Mouse (Mus musculus): ENCODE data around the gene Calcoco1. TPM values are rescaled to one million over a fixed set of nuclear protein-coding genes. Genes with fewer than 3 reads are reported as not detected.
A peak's percentile ranks its signal among the peaks of the same experiment; 100 is the strongest.

Calcoco1 gene
- polyA plus RNA-seq, 3 experiments from 2014 or later = 22.0 to 43.9 (median 37.8) TPM

DNA sequence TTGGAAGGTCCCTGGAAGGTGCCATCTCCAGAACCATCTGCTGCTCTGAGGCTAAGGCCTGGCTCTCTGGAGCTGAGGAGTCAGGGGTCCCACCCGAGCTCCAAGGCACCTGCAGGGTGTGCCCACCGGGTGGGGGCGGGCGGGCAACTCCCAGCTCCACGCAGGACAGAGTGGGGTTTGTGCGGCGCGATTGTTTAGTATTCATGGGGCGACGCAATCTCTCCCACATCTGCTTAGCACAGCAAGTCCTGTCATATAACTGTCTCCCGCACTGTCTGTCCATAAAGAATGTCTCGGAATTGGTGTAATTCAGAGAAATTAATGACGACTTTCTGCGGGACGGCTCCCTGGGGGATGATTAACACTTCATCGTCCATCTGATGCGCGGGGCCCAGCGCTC lies 15.1 kb upstream of the Calcoco1 start:
- ATAC-seq = no peak

DNA sequence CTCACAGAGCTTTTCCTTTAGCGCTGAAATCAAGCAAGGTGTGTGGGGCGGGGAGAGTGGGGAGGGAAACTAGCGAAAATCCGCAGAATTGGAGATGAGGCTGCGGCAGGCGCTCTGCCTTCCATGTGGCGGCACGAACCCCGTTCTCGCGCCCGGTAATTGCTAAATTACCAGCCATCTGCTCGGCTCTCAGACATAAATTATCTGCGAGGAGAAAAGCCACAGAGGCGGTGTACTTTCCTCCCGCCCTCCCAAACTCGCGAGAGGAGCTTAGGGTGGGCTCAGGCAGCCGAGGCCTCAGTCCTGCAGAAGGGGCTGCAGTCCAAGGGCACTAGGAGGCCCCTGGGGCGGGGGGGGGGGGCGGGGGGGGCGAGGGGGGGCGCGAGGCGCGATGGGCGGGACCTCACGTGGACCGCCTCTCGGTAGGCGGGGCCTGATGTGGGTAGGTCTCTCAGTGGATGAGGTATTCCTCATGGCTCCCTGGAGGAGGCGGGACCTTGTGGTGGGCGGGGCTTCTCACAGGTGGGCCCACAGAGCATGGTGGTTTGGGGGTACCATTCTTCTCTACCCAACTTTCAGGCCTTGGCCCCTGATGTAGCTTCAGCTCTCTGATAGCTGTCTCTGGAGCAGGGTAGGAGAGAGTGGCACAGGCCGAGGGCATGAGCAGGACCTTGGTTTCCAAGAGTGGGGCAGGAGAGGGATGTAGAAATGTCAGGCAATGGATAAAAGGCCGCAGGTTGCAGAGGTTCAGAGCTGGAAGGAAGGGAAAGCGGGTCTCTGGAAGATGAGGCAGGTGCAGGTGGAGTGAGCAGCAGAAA lies 14.4 kb upstream of the Calcoco1 start:
- ATAC-seq = no peak

DNA sequence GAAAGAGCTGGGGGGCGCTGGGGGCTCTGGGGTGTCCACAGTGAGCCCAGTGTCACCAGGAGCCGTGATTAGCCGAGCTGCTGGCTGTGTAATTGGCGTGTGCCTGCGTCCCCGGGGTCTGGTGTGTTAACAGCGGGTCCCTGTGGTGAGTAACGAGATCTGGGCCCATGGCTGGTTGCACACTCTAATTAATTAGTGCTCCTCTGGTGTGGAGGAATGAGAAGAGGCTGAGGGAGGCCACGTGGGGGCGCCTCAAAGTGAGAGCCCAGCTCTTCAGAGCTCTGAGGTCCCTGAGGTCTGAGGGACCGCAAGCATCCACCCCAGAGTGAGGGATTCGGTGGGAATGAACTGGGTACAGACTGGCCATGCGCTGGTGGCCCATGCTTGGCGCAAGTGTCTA lies 13.1 kb upstream of the Calcoco1 start:
- ATAC-seq = no peak

- no peak for ATAC-seq
Measured at GRCm38 (mm10) chr15:102733759-102734531, 12.0 kb upstream of the Calcoco1 start.

DNA sequence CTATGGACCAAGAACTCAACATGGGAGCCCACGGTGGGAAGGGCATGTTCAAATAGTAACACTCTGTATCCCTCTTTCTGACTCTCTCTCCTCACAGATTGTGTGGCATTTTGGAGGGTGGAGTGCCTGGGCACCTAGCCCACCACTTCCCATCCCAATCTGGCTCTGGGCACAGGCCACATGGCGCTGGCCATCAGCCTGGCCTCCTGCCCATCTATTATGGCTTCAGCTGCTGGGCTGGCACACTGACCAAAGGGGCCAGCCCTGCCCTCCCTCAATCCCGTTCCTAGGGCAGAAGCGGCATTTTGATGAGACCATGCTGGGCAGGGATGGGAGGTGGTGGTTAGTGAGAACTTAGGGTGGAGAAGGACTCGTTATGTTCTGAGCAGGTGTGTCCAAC lies 11.3 kb upstream of the Calcoco1 start:
- ATAC-seq = no peak

GRCm38 (mm10) chr15:102732406-102732805 lies 10.4 kb upstream of the Calcoco1 start:
- ATAC-seq = no peak

- no peak for ATAC-seq
Measured at GRCm38 (mm10) chr15:102727951-102728350, 6.0 kb upstream of the Calcoco1 start.

DNA sequence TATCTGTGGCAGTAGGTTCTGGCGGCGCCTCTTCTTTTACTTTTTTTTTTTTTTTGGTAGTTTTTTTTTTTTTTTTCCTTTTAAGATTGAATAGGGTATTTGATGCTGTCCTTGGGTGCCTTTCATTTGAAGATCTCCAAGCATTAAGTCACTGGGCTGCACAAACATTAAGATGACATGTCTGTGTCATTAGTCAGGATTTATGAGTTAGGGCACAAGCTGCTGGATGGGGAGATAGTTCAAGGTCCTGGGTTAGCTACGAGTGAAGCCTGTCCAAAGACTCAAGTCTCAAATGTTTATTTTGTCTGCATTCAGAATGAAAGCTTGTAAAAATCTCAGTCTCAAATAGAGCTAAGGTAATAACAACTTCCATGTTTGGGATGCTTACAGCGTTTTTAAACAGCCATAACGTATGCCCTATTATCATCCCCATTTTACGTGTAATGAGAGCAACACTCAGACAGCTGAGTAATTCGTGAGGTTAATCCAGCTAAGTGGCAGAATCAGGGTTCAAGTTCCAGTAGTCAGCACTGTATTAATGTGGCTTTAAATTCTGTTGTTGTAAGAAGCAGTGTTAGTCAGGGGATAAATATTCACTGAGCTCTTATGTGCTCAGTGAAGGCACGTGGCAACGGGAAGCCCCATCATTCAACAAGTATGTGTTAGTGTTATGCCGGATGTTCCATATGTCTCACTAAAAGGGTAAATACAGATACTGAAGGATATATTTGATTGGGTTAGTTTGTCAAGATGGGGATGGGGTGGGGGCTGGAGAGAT lies 1.6 kb upstream of the Calcoco1 start:
- no peak for ATAC-seq

- no peak for ATAC-seq
Measured at GRCm38 (mm10) chr15:102722500-102722931, 538 bp upstream of the Calcoco1 start.

DNA sequence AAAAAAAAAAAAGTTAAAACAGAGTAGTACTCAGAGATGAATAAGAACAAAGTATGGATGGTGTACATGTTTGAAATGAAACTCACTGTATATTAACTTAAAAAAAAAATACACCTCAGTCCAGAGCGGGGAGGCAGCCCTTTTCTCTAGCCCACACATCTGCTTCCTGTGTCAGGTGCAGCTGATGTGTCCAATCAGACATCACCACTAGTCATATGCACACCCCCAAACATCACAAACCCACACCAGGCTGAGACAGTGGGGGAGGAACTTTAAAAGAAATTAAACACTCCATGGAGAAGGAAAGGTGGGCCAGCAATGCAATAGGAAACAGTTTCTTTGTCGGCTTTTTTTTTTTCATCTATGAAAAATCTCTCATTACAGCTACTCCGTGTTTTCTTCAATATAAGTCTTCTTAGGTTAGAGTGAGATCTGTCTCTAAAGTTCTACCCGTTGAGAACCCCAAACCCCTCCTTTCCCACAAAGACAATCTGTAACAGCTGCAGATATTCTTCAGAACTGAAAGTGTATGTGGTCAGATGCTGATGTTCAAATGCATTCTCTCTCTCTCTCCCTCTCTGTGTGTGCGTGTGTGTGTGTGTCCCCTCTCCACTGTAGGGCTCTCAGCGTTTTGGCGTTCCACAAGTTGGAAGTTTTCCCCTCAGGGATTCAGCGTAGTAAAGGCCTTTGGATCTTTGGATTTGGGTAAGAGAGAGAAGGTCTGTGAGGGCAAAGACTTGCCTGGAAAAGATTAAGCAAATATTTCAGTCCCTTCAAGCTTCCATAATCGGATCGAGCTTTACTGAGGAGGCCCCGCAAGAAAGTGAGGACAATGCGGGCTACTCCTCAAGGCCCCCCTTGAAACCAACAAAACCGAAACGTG lies 721 bp downstream of the Calcoco1 start:
- peak; percentile 59 for ATAC-seq

DNA sequence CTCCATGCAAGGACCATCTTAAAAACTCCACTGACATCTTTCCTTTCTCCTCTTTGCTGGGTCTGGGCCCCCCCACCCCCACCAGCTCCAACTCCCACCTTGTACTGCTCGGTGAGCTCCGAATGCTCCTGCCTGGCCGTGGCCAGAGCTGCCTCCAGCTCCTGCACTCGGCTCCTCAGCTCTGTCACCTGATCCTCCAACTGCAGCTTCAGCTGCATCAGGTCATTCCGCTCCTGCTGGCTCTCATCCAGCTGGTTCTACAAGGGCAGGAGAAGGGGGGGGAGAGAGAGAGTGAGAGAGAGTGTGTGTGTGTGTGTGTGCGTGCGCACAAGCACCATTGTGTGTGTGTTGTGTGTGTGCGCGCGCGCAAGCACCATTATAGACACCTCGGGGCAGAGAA lies 5.8 kb downstream of the Calcoco1 start:
- no peak for ATAC-seq

- ATAC-seq = no peak
Measured at GRCm38 (mm10) chr15:102707736-102708269, 14.2 kb downstream of the Calcoco1 start.

- ATAC-seq = no peak
Measured at GRCm38 (mm10) chr15:102705923-102706503, 16.0 kb downstream of the Calcoco1 start.

DNA sequence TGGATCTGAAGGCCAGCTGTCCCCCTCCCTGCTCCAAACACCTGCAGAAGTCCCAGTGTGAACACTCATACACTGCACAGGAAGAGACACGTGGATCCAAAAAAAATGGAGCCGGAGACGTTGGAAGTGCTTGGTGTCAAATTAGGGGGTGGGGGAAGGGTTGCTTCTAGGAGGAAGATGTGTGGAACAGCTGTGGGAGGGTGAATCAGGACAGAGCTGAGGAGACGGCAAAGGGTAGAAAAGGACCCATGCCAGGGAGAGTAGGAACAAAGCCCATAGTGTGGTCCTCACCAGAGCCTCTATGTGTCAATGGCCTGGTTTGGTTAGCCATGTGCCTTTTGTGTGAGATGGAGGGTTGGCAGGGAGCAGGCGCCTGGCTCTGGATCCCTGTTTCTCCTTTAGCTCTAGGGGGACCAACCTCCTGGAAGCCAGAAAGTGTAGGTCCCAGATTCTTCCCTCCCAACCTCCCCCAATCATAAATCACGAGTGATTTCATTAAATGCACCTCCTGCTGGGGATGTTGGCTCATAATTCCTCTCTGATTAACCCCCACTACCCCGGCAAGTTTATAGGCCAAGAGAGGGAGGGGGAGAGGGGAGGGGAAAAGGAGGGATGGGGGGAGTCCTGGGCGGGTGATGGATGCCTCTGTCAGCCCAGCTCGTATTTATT lies 16.6 kb downstream of the Calcoco1 start:
- ATAC-seq = no peak

DNA sequence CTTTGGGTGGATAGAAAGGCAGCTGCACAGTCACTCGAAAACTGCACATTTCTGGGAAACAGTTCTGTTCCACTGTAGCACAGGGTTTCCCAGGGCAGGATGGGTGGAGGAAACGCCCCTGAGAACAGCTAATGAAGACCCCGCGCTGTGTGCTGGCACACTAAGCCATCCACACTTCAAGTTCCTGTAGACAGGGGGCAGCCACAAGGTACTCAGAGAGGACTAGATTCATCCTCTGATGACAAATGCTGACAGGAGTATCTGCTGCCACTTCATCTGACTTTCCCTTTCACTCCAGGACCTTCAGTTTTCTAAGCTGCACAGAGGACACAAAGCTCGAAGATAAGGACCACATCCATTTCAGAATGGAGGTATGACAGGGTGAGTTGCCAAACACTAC lies 17.2 kb downstream of the Calcoco1 start:
- ATAC-seq = no peak

GRCm38 (mm10) chr15:102702972-102703371 lies 19.0 kb downstream of the Calcoco1 start:
- no peak for ATAC-seq

DNA sequence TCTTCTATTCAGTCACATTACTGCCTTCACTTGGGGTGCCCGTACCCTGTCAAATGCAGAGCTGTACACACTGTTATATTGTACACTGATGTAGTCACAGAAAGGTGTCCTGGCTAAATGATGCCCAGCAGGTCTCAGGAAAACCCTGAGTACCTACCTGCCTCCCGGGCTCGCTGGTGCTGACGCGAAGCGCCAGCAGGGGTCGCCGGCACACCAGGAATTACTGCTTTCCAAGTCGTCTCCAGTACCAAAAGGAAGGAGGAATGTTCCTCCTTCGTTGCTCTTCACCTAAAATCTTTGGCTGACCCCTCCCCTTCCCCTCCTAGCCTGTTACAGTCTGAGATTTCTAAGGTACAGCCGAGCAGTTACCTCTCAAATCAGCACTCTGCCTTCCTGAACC lies 23.8 kb downstream of the Calcoco1 start:
- peak; percentile 52 for ATAC-seq

- ATAC-seq = no peak
Measured at GRCm38 (mm10) chr15:102696899-102697298, 25.1 kb downstream of the Calcoco1 start.

GRCm38 (mm10) chr15:102693600-102693999 lies 28.4 kb downstream of the Calcoco1 start:
- ATAC-seq = no peak

- no peak for ATAC-seq
Measured at GRCm38 (mm10) chr15:102692991-102693411, 29.0 kb downstream of the Calcoco1 start.

DNA sequence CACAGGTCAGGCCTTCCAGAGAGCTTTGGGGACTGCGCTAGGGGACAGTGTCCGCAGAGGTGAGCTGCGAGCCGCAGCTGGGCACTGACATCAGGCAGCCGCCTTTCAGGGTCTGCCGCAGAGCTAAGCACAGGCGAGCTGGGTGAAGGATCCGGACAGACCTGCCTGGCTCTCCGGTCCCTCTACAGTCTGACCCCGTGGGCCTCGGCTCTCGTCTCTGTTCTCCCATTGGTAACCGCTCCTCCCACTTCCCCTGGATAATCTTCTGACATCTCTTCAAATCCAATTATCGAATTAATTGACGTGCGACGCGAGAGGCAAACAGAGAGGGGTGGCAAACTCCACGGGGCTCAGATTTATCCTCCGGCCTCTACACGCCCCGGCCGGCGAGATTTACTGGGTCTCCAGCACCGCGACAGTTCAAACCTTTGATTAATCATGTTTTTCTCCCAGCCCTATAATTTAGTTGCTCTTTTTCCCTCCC lies 29.6 kb downstream of the Calcoco1 start:
- no peak for ATAC-seq
